Mouse (Mus musculus) intestine, postnatal 0 days (tissue): ENCODE data around the gene Mid1. TPM values are rescaled to one million over a fixed set of nuclear protein-coding genes. Genes with fewer than 3 reads are reported as not detected.

Experiments
- ATAC-seq: fragments of 200-750 bp; cut with Nextera tagmentation; 2 replicates; pipeline ENCODE4 v1.8.0; 2017; ENCODE audit warnings: mild to moderate bottlenecking, moderate TSS enrichment, moderate library complexity
- H3K27ac ChIP-seq: fragments of 300-500 bp; sonication (generic); 2 replicates; pipeline ENCODE4 v1.5.1; 2014; ENCODE audit warnings: mild to moderate bottlenecking, low read depth, low read length, moderate library complexity
- H3K27me3 ChIP-seq: fragments of 300-500 bp; sonication (generic); replicated peaks from 2 replicates; pipeline ENCODE4 v1.6.1; 2014; ENCODE audit warnings: low read length, mixed read lengths; ENCODE audit not compliant: control insufficient read depth, insufficient read depth
- H3K36me3 ChIP-seq: fragments of 300-500 bp; sonication (generic); 2 replicates; pipeline ENCODE4 v1.6.1; 2014; ENCODE audit warnings: mild to moderate bottlenecking, moderate library complexity; ENCODE audit not compliant: control insufficient read depth, insufficient read depth
- H3K4me1 ChIP-seq: fragments of 300-500 bp; sonication (generic); replicated peaks from 2 replicates; pipeline ENCODE4 v1.6.1; 2014; ENCODE audit warnings: antibody characterized with exemption, low read length, mixed read lengths; ENCODE audit not compliant: control insufficient read depth, insufficient read depth
- H3K4me2 ChIP-seq: fragments of 300-500 bp; sonication (generic); replicated peaks from 2 replicates; pipeline ENCODE4 v1.6.1; 2014; ENCODE audit warnings: low read depth, mild to moderate bottlenecking, moderate library complexity
- H3K4me3 ChIP-seq: fragments of 300-500 bp; sonication (generic); 2 replicates; pipeline ENCODE4 v1.5.1; 2014; ENCODE audit warnings: low read depth, low read length
- H3K9ac ChIP-seq: fragments of 300-500 bp; sonication (generic); 2 replicates; pipeline ENCODE4 v1.6.1; 2014; ENCODE audit warnings: mild to moderate bottlenecking, low read depth, low read length
- H3K9me3 ChIP-seq: fragments of 300-500 bp; sonication (generic); 2 replicates; pipeline ENCODE4 v1.6.1; 2016; ENCODE audit warnings: mixed run types; ENCODE audit not compliant: control insufficient read depth
- CTCF ChIP-seq: sonication (generic); IDR thresholded peaks from 2 replicates; pipeline ENCODE4 v1.5.1; 2016; ENCODE audit warnings: low read depth, mild to moderate bottlenecking, control low read depth, antibody characterized with exemption, moderate library complexity
- WGBS: fragments of 180-500 bp; shearing (Covaris S2); extraction: QIAGEN DNeasy Blood & Tissue Kit; methylation state at CpG from one replicate; pipeline ENCODE4 v1.1.7; 2014; 5-methylcytosine and 5-hydroxymethylcytosine counted together
- polyA plus RNA-seq: library from polyadenylated mRNA; unstranded; fragments of >200 nt; fragmentation: Nextera tagmentation; extraction: Ambion mirVana; gene quantifications from 2 replicates; pipeline ENCODE4 v1.2.1, GENCODE M21; 2015

Gene Mid1
- polyA plus RNA-seq, 1 experiment from 2014 or later: 1.7 TPM

- H3K9ac ChIP-seq: no peak overlapping the region
- no peak overlapping the region for H3K4me3 ChIP-seq
- H3K4me1 ChIP-seq: no peaks in the 10 kb centered on the region
- H3K27me3 ChIP-seq: no peaks in the 10 kb centered on the region
- no peak overlapping the region for H3K27ac ChIP-seq
- no peak overlapping the region for H3K4me2 ChIP-seq
- H3K36me3 ChIP-seq: no peaks in the 10 kb centered on the region
- TF ChIP-seq CTCF: no peak
- no peak for ATAC-seq
- WGBS: 63% methylated on average over 6 of the region's 6 CpGs
- no peaks in the 10 kb centered on the region for H3K9me3 ChIP-seq
Measured at GRCm38 (mm10) chrX:169692225-169692909, 7.4 kb downstream of the Mid1 start.

DNA sequence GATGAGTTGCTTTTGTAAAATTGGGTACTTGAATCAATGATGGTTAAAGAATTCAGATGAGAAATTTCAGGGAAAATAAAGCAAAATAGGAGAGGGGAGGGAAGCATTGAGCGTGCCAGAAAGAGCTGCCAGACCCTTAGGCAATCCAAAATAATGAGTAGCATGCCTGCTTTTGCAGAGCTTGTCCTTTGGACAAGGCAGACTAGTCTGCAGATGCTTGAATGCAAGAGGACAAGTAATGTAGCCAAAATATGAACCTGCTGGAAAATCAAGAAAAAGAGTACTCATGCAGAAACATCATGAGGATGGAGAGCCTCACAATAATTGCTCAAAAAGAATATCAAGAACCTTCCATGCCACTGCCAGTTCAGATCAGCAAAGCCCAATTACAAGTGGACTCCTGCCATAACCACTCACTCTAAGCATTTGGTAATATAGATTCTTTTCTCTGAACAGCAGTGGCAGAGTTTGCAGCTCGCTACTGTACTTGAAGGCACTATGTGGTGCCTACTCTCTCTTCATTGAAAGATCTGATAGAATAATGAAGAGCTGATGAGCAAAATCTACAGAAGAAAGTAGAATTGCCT, 19.1 kb downstream of the Mid1 start:
- no peaks in the 10 kb centered on the region for H3K9me3 ChIP-seq
- H3K4me1 ChIP-seq: no peaks in the 10 kb centered on the region
- H3K9ac ChIP-seq: no peak overlapping the region
- H3K36me3 ChIP-seq: no peaks in the 10 kb centered on the region
- H3K27ac ChIP-seq: no peak overlapping the region
- 87% methylated on average over 2 of the region's 2 CpGs for WGBS
- H3K4me3 ChIP-seq: no peak overlapping the region
- no peak for TF ChIP-seq CTCF
- ATAC-seq: no peak
- H3K27me3 ChIP-seq: no peaks in the 10 kb centered on the region
- no peak overlapping the region for H3K4me2 ChIP-seq

DNA sequence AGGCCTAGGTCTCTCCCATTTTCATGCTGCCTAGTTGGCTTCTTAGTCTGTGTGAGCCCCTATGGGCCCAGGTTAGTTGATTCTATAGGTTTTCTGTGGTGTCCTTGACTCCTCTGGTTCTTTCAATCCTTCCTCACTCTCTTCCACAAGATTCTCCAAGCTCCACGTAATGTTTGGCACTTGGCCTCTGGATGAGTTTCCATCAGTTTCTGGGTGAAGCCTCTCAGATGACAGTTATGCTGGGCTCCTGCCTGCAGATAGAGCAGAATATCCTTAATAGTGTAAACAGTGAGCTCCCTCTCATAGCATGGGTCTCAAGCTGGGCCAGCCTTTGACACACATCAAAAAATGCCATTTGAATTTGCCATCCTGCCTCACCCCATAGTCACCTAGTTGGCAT, 38.5 kb downstream of the Mid1 start:
- WGBS: 83% methylated on average over 1 of the region's 1 CpGs
- H3K27me3 ChIP-seq: no peaks in the 10 kb centered on the region
- TF ChIP-seq CTCF: no peak
- H3K4me2 ChIP-seq: no peak overlapping the region
- no peaks in the 10 kb centered on the region for H3K36me3 ChIP-seq
- no peak for ATAC-seq
- no peak overlapping the region for H3K9ac ChIP-seq
- H3K27ac ChIP-seq: no peak overlapping the region
- no peak overlapping the region for H3K4me3 ChIP-seq
- H3K9me3 ChIP-seq: no peaks in the 10 kb centered on the region
- H3K4me1 ChIP-seq: no peaks in the 10 kb centered on the region

GRCm38 (mm10) chrX:169735387-169735969, 50.5 kb downstream of the Mid1 start:
- H3K4me3 ChIP-seq: no peak overlapping the region
- no peaks in the 10 kb centered on the region for H3K9me3 ChIP-seq
- no peaks in the 10 kb centered on the region for H3K36me3 ChIP-seq
- H3K27ac ChIP-seq: no peak overlapping the region
- no peak for ATAC-seq
- no peak overlapping the region for H3K9ac ChIP-seq
- WGBS: 68% methylated on average over 3 of the region's 3 CpGs
- no peaks in the 10 kb centered on the region for H3K27me3 ChIP-seq
- no peak overlapping the region for H3K4me2 ChIP-seq
- no peak for TF ChIP-seq CTCF
- H3K4me1 ChIP-seq: no peaks in the 10 kb centered on the region

GRCm38 (mm10) chrX:169758001-169758400, 73.0 kb downstream of the Mid1 start:
- H3K27ac ChIP-seq: no peak overlapping the region
- no peaks in the 10 kb centered on the region for H3K9me3 ChIP-seq
- ATAC-seq: no peak
- H3K36me3 ChIP-seq: no peaks in the 10 kb centered on the region
- WGBS: 72% methylated on average over 3 of the region's 3 CpGs
- no peak overlapping the region for H3K4me2 ChIP-seq
- H3K4me1 ChIP-seq: no peaks in the 10 kb centered on the region
- TF ChIP-seq CTCF: no peak
- H3K27me3 ChIP-seq: no peaks in the 10 kb centered on the region
- no peak overlapping the region for H3K4me3 ChIP-seq
- no peak overlapping the region for H3K9ac ChIP-seq

- H3K9ac ChIP-seq: no peak within 1 kb of the TSS
- H3K4me2 ChIP-seq: no peak within 1 kb of the TSS
- 85% methylated on average over 3 of the region's 3 CpGs for WGBS
- ATAC-seq: no peak
- no peak within 1 kb of the TSS for H3K27ac ChIP-seq
- no peaks in the 10 kb centered on the region for H3K4me1 ChIP-seq
- no peak within 1 kb of the TSS for H3K4me3 ChIP-seq
- no peaks in the 10 kb centered on the region for H3K36me3 ChIP-seq
- TF ChIP-seq CTCF: no peak
- no peaks in the 10 kb centered on the region for H3K27me3 ChIP-seq
- no peaks in the 10 kb centered on the region for H3K9me3 ChIP-seq
Measured at GRCm38 (mm10) chrX:169779535-169779934, 94.5 kb downstream of the Mid1 start, which contains the start of gene 4933400A11Rik. Gene 4933400A11Rik, minus strand, starts transcription at chrX:169779635.
